Mouse (Mus musculus): ENCODE measurements around the gene Rfc2. TPM values are rescaled to one million over a fixed set of nuclear protein-coding genes. Genes with fewer than 3 reads are reported as not detected.
"Not testable (repeated sequence)": the region's sequence is repeated elsewhere in the genome, so short reads cannot be mapped to it uniquely, and the experiment has no call there.

Gene Rfc2
- polyA plus RNA-seq, 1 experiment = 6.8 TPM

DNA sequence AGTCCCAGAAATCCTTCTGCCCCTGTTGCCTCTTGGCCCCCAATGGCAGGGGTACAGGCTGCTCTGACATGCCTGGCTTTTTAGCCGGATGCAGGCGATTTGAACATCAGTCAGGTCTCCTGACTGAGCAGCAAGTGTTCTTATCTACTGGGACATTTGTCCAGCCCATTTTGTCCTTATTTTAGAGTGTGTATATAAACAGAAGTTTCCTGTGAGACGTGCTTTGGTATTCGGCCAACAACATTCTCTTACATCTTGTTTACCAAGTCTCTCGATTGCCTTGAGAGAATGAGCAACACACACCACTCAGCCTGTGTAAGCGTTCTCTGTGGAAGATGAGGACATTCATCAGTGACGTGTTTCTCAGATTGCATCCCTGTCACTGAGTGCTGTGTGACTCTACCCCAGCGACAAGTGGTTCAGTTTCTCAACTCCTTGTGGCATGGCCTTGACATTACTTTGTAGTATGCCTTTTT is 63.5 kb downstream of the Rfc2 start:
- no peaks in the 10 kb centered on the region for H3K27me3 ChIP-seq (ENCODE audit: control insufficient read depth)
- peaks cover 7% of the 10 kb centered on the region for H3K4me1 ChIP-seq (ENCODE audit: control insufficient read depth)
- TF ChIP-seq TAL1 (IDR thresholded peaks at IDR 0.05; ENCODE audit: low read length) (no peak), GATA1 (IDR thresholded peaks at IDR 0.05; ENCODE audit: low read length) (no peak)
- no peak overlapping the region for H3K4me3 ChIP-seq (replicated peaks)
- no peaks in the 10 kb centered on the region; the same call in 1 of the 2 replicates for H3K9me3 ChIP-seq (ENCODE audit: control insufficient read depth, low read length)
- no peaks in the 10 kb centered on the region for H3K36me3 ChIP-seq (ENCODE audit: control insufficient read depth)

DNA sequence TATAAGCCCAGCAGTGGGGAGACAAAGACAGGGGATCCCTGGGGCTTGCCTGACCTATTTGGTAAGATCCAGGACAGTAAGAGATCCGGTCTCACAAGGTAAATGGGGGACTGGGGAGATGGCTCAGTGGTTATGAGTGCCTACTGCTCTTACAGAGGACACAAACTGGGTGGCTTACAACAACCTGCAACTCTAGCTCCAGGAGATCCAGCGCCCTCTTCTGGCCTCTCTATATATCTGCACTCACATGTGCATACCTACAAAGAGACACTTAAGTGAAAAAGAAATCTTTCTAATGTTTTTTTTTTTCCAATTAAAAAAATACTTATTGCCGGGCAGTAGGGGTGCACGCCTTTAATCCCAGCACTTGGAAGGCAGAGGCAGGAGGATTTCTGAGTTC is 65.3 kb downstream of the Rfc2 start:
- no peak overlapping the region for H3K4me3 ChIP-seq (replicated peaks)
- H3K4me1 ChIP-seq (ENCODE audit: control insufficient read depth) = peaks cover 2% of the 10 kb centered on the region; the same call in 1 of the 2 replicates
- no peaks in the 10 kb centered on the region for H3K36me3 ChIP-seq (ENCODE audit: control insufficient read depth)
- no peaks in the 10 kb centered on the region for H3K27me3 ChIP-seq (ENCODE audit: control insufficient read depth)
- no peaks in the 10 kb centered on the region; the same call in 1 of the 2 replicates for H3K9me3 ChIP-seq (ENCODE audit: control insufficient read depth, low read length)
- TF ChIP-seq TAL1 (IDR thresholded peaks at IDR 0.05; ENCODE audit: low read length) = no peak
- no peak for TF ChIP-seq GATA1 (IDR thresholded peaks at IDR 0.05; ENCODE audit: low read length)

DNA sequence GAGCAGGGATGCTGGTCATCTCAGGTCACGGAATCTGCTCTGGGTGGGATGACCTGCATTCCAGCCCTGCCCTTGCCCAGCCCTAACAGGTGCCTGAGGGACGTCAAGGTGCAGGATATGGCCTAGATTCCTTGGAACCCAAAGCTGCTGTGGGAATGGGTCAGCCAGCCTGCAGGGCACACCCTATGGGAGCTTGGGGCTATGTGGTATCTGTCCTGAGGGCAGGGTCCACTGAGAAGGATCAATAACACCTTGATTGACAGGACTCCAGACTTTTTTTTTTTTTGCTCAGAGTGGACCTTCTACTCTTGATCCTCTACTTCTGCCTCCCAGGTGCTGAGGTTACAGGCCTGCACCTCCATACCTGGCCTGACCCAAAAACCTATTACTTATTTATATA is 66.2 kb downstream of the Rfc2 start:
- H3K4me3 ChIP-seq (replicated peaks) = no peak overlapping the region
- TF ChIP-seq GATA1 (IDR thresholded peaks at IDR 0.05; ENCODE audit: low read length) (no peak), TAL1 (IDR thresholded peaks at IDR 0.05; ENCODE audit: low read length) (no peak)
- H3K36me3 ChIP-seq (ENCODE audit: control insufficient read depth) = no peaks in the 10 kb centered on the region
- H3K4me1 ChIP-seq (ENCODE audit: control insufficient read depth) = peaks cover 2% of the 10 kb centered on the region; the same call in 1 of the 2 replicates
- no peaks in the 10 kb centered on the region; the same call in 1 of the 2 replicates for H3K27me3 ChIP-seq (ENCODE audit: control insufficient read depth)
- no peaks in the 10 kb centered on the region; the same call in 1 of the 2 replicates for H3K9me3 ChIP-seq (ENCODE audit: control insufficient read depth, low read length)

DNA sequence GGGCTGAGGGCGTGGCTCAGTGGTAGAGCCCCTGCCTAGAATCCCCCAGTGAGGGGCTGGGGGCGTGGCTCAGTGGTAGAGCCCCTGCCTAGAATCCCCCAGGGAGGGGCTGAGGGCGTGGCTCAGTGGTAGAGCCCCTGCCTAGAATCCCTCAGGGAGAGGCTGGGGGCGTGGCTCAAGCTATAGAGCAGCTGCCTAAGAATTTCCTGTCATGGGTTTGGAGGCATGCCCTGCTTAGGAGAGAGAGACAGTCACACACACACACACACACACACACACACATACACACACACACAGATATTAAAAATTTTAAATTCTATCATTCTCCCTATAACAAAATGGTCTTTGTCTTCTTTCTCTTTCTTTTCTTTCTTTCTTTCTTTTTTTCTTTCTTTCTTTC is 67.8 kb downstream of the Rfc2 start:
- H3K4me3 ChIP-seq (replicated peaks); H3K4me1 ChIP-seq (ENCODE audit: control insufficient read depth); H3K36me3 ChIP-seq (ENCODE audit: control insufficient read depth); H3K9me3 ChIP-seq (ENCODE audit: control insufficient read depth, low read length); H3K27me3 ChIP-seq (ENCODE audit: control insufficient read depth): not testable (repeated sequence)

DNA sequence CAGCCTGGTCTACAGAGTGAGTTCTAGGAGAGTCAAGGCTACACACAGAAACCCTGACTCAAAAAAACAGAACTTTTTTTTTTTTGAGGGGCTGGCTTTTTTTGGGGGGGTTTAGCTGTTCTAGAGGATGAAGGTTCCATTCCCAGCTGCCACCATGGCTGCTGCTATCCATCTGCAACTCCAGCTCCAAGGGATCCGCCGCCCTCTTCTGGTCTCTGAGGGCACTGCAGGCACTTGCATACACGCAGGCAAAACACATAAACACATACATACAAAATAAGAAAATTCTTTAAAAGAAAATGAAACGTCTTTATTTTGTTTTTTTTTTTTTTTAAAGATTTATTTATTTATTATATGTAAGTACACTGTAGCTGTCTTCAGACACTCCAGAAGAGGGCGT is 69.8 kb downstream of the Rfc2 start:
- H3K27me3 ChIP-seq (ENCODE audit: control insufficient read depth) = no peaks in the 10 kb centered on the region; the same call in 1 of the 2 replicates
- no peaks in the 10 kb centered on the region for H3K36me3 ChIP-seq (ENCODE audit: control insufficient read depth)
- peaks cover 2% of the 10 kb centered on the region; the same call in 1 of the 2 replicates for H3K4me1 ChIP-seq (ENCODE audit: control insufficient read depth)
- H3K9me3 ChIP-seq (ENCODE audit: control insufficient read depth, low read length) = no peaks in the 10 kb centered on the region; the same call in 1 of the 2 replicates
- TF ChIP-seq TAL1 (IDR thresholded peaks at IDR 0.05; ENCODE audit: low read length) = no peak
- no peak for TF ChIP-seq GATA1 (IDR thresholded peaks at IDR 0.05; ENCODE audit: low read length)
- no peak overlapping the region for H3K4me3 ChIP-seq (replicated peaks)

Other genes with a start within 250 kb of the Rfc2 start
- 2.0 and 3.0 TPM in 2 replicates for gene Gtf2ird1, start 124.7 kb upstream of the Rfc2 start, polyA plus RNA-seq (2012)
- gene Clip2, start 28.9 kb upstream of the Rfc2 start, polyA plus RNA-seq (2012) = 0.14 and 0.16 TPM in 2 replicates
- not detected in 2 replicates for gene Syna, start 21.2 kb upstream of the Rfc2 start, polyA plus RNA-seq (2012)
- gene Lat2, start 33.7 kb downstream of the Rfc2 start, polyA plus RNA-seq (2012) = 0.16 and 0.17 TPM in 2 replicates
- 18.5 and 18.7 TPM in 2 replicates for gene Eif4h, start 58.1 kb downstream of the Rfc2 start, polyA plus RNA-seq (2012)
- gene Limk1, start 107.2 kb downstream of the Rfc2 start, polyA plus RNA-seq (2012) = 0.30 and 0.39 TPM in 2 replicates
- gene Eln, start 166.0 kb downstream of the Rfc2 start, polyA plus RNA-seq (2012) = not detected in 2 replicates

All from erythroblast, embryonic 14.5 days (primary cell).